Mouse (Mus musculus) hindbrain, embryonic 12.5 days (tissue): ENCODE measurements at regions not wholly inside any gene's neighbourhood (a gene's known extent, or its start where the extent isn't known, plus 50 kb on each side); places are given as distances from the start of the nearest gene placed in this dataset.

Experiments
- ATAC-seq: fragments of 200-750 bp; cut with Nextera tagmentation; 2 replicates; pipeline ENCODE4 v1.8.0; 2017; ENCODE audit warnings: moderate TSS enrichment; ENCODE audit not compliant: low FRiP score
- H3K27ac ChIP-seq: fragments of 300-500 bp; sonication (generic); 2 replicates; pipeline ENCODE4 v1.5.1; 2016; ENCODE audit warnings: mild to moderate bottlenecking
- H3K27me3 ChIP-seq: fragments of 300-500 bp; sonication (generic); 2 replicates; pipeline ENCODE4 v1.6.1; 2016; ENCODE audit warnings: mild to moderate bottlenecking
- H3K36me3 ChIP-seq: fragments of 300-500 bp; sonication (generic); 2 replicates; pipeline ENCODE4 v1.6.1; 2016; ENCODE audit warnings: mild to moderate bottlenecking
- H3K4me1 ChIP-seq: fragments of 300-500 bp; sonication (generic); 2 replicates; pipeline ENCODE4 v1.6.1; 2016
- H3K4me2 ChIP-seq: fragments of 300-500 bp; sonication (generic); replicated peaks from 2 replicates; pipeline ENCODE4 v1.6.1; 2016; ENCODE audit warnings: mild to moderate bottlenecking
- H3K4me3 ChIP-seq: fragments of 300-500 bp; sonication (generic); 2 replicates; pipeline ENCODE4 v1.5.1; 2016; ENCODE audit warnings: mild to moderate bottlenecking
- H3K9ac ChIP-seq: fragments of 300-500 bp; sonication (generic); 2 replicates; pipeline ENCODE4 v1.6.1; 2016; ENCODE audit warnings: mild to moderate bottlenecking, moderate library complexity
- H3K9me3 ChIP-seq: fragments of 300-500 bp; sonication (generic); replicated peaks from 2 replicates; pipeline ENCODE4 v1.6.1; 2016; ENCODE audit warnings: mild to moderate bottlenecking
- WGBS: fragments of 180-500 bp; shearing (Covaris S2); methylation state at CpG from one replicate; pipeline ENCODE4 v1.1.7; 2016; 5-methylcytosine and 5-hydroxymethylcytosine counted together

GRCm38 (mm10) chr7:94504748-94505147 is 1425.1 kb downstream of the Fam181b start:
- Histone ChIP-seq H3K9me3 (no peaks in the 10 kb centered on the region), H3K9ac (no peak overlapping the region), H3K4me1 (no peaks in the 10 kb centered on the region), H3K27me3 (no peaks in the 10 kb centered on the region), H3K36me3 (no peaks in the 10 kb centered on the region), H3K4me3 (no peak overlapping the region), H3K4me2 (no peak overlapping the region), H3K27ac (no peak overlapping the region)
- 62% methylated on average over 1 of the region's 1 CpGs for WGBS
- no peak for ATAC-seq

GRCm38 (mm10) chr7:94517002-94517401 is 1437.3 kb downstream of the Fam181b start:
- ATAC-seq: no peak
- Histone ChIP-seq H3K9ac (no peak overlapping the region), H3K9me3 (peaks cover 8% of the 10 kb centered on the region; the same call in 1 of the 2 replicates), H3K4me3 (no peak overlapping the region), H3K27ac (no peak overlapping the region), H3K36me3 (no peaks in the 10 kb centered on the region), H3K4me2 (no peak overlapping the region), H3K4me1 (no peaks in the 10 kb centered on the region), H3K27me3 (no peaks in the 10 kb centered on the region)
- 95% methylated on average over 1 of the region's 1 CpGs for WGBS

- H3K4me1 ChIP-seq: no peaks in the 10 kb centered on the region
- no peak overlapping the region for H3K9ac ChIP-seq
- H3K36me3 ChIP-seq: no peaks in the 10 kb centered on the region
- no peak for ATAC-seq
- no peak overlapping the region for H3K4me3 ChIP-seq
- H3K9me3 ChIP-seq: no peaks in the 10 kb centered on the region
- 64% methylated on average over 1 of the region's 1 CpGs for WGBS
- H3K27ac ChIP-seq: no peak overlapping the region
- no peak overlapping the region for H3K4me2 ChIP-seq
- H3K27me3 ChIP-seq: no peaks in the 10 kb centered on the region
Measured at GRCm38 (mm10) chr7:94532520-94532919, 1452.9 kb downstream of the Fam181b start.

- WGBS: 55% methylated on average over 1 of the region's 1 CpGs
- no peak overlapping the region for H3K4me3 ChIP-seq
Measured at GRCm38 (mm10) chr7:94548332-94548731, 1468.7 kb downstream of the Fam181b start.

GRCm38 (mm10) chr7:94581475-94581874 is 1501.8 kb downstream of the Fam181b start:
- no peaks in the 10 kb centered on the region for H3K36me3 ChIP-seq
- H3K4me1 ChIP-seq: no peaks in the 10 kb centered on the region
- no peak overlapping the region for H3K9ac ChIP-seq
- H3K9me3 ChIP-seq: no peaks in the 10 kb centered on the region
- H3K4me3 ChIP-seq: no peak overlapping the region
- no peaks in the 10 kb centered on the region for H3K27me3 ChIP-seq
- 45% methylated on average over 3 of the region's 3 CpGs for WGBS
- no peak overlapping the region for H3K27ac ChIP-seq
- no peak for ATAC-seq
- no peak overlapping the region for H3K4me2 ChIP-seq

More at GRCm38 (mm10) chr7:94548332-94548731, 1468.7 kb downstream of the Fam181b start:
- Histone ChIP-seq H3K27me3 (no peaks in the 10 kb centered on the region), H3K4me2 (no peak overlapping the region), H3K9ac (no peak overlapping the region), H3K9me3 (no peaks in the 10 kb centered on the region), H3K4me1 (no peaks in the 10 kb centered on the region), H3K27ac (no peak overlapping the region), H3K36me3 (no peaks in the 10 kb centered on the region)
- ATAC-seq: no peak

GRCm38 (mm10) chr7:94587791-94588190 is 1508.1 kb downstream of the Fam181b start:
- no peaks in the 10 kb centered on the region for H3K27me3 ChIP-seq
- no peak overlapping the region for H3K4me2 ChIP-seq
- no peak overlapping the region for H3K9ac ChIP-seq
- ATAC-seq: no peak
- H3K9me3 ChIP-seq: no peaks in the 10 kb centered on the region
- H3K27ac ChIP-seq: no peak overlapping the region
- no peak overlapping the region for H3K4me3 ChIP-seq
- no peaks in the 10 kb centered on the region for H3K4me1 ChIP-seq
- no peaks in the 10 kb centered on the region for H3K36me3 ChIP-seq

GRCm38 (mm10) chr7:94594643-94595042 is 1515.0 kb downstream of the Fam181b start:
- no peak overlapping the region for H3K4me3 ChIP-seq
- H3K36me3 ChIP-seq: no peaks in the 10 kb centered on the region
- H3K27me3 ChIP-seq: no peaks in the 10 kb centered on the region
- no peaks in the 10 kb centered on the region for H3K9me3 ChIP-seq
- H3K27ac ChIP-seq: no peak overlapping the region
- H3K9ac ChIP-seq: no peak overlapping the region
- 58% methylated on average over 1 of the region's 1 CpGs for WGBS
- no peak overlapping the region for H3K4me2 ChIP-seq
- H3K4me1 ChIP-seq: no peaks in the 10 kb centered on the region
- ATAC-seq: no peak

- ATAC-seq: no peak
Measured at GRCm38 (mm10) chr7:94618965-94619364, 1539.3 kb downstream of the Fam181b start.

GRCm38 (mm10) chr7:94624546-94624945 is 1544.9 kb downstream of the Fam181b start:
- ATAC-seq: no peak
- 65% methylated on average over 1 of the region's 1 CpGs for WGBS
- no peaks in the 10 kb centered on the region for H3K27me3 ChIP-seq
- no peak overlapping the region for H3K4me2 ChIP-seq
- H3K27ac ChIP-seq: no peak overlapping the region
- no peaks in the 10 kb centered on the region for H3K4me1 ChIP-seq
- no peak overlapping the region for H3K4me3 ChIP-seq
- H3K36me3 ChIP-seq: no peaks in the 10 kb centered on the region
- H3K9me3 ChIP-seq: no peaks in the 10 kb centered on the region
- no peak overlapping the region for H3K9ac ChIP-seq

More at GRCm38 (mm10) chr7:94618965-94619364, 1539.3 kb downstream of the Fam181b start:
- Histone ChIP-seq H3K27me3 (no peaks in the 10 kb centered on the region), H3K4me1 (no peaks in the 10 kb centered on the region), H3K27ac (no peak overlapping the region), H3K4me3 (no peak overlapping the region), H3K36me3 (no peaks in the 10 kb centered on the region), H3K9ac (no peak overlapping the region), H3K9me3 (no peaks in the 10 kb centered on the region), H3K4me2 (no peak overlapping the region)
- WGBS: 50% methylated on average over 5 of the region's 5 CpGs

- H3K27ac ChIP-seq: no peak overlapping the region
- H3K4me3 ChIP-seq: no peak overlapping the region
- no peaks in the 10 kb centered on the region for H3K27me3 ChIP-seq
- H3K4me2 ChIP-seq: no peak overlapping the region
- no peaks in the 10 kb centered on the region for H3K4me1 ChIP-seq
- no peak overlapping the region for H3K9ac ChIP-seq
- ATAC-seq: no peak
- H3K36me3 ChIP-seq: no peaks in the 10 kb centered on the region
- 89% methylated on average over 3 of the region's 3 CpGs for WGBS
- H3K9me3 ChIP-seq: no peaks in the 10 kb centered on the region
Measured at GRCm38 (mm10) chr7:94637367-94638023, 1533.6 kb upstream of the Tenm4 start.

- Histone ChIP-seq H3K27ac (no peak overlapping the region), H3K9ac (no peak overlapping the region), H3K9me3 (no peaks in the 10 kb centered on the region), H3K4me2 (no peak overlapping the region), H3K4me1 (no peaks in the 10 kb centered on the region), H3K36me3 (no peaks in the 10 kb centered on the region), H3K4me3 (no peak overlapping the region), H3K27me3 (no peaks in the 10 kb centered on the region)
- 55% methylated on average over 7 of the region's 7 CpGs for WGBS
- no peak for ATAC-seq
Measured at GRCm38 (mm10) chr7:94644560-94645285, 1526.3 kb upstream of the Tenm4 start.

GRCm38 (mm10) chr7:94645337-94645736 is 1525.7 kb upstream of the Tenm4 start:
- H3K9me3 ChIP-seq: no peaks in the 10 kb centered on the region
- WGBS: 65% methylated on average over 4 of the region's 4 CpGs
- no peak overlapping the region for H3K4me2 ChIP-seq
- no peaks in the 10 kb centered on the region for H3K36me3 ChIP-seq
- no peak overlapping the region for H3K4me3 ChIP-seq
- H3K4me1 ChIP-seq: no peaks in the 10 kb centered on the region
- H3K27me3 ChIP-seq: no peaks in the 10 kb centered on the region
- H3K9ac ChIP-seq: no peak overlapping the region
- H3K27ac ChIP-seq: no peak overlapping the region
- no peak for ATAC-seq

- Histone ChIP-seq H3K9me3 (no peaks in the 10 kb centered on the region), H3K9ac (no peak overlapping the region), H3K27ac (no peak overlapping the region), H3K4me3 (no peak overlapping the region), H3K27me3 (no peaks in the 10 kb centered on the region), H3K36me3 (no peaks in the 10 kb centered on the region), H3K4me1 (no peaks in the 10 kb centered on the region), H3K4me2 (no peak overlapping the region)
- 66% methylated on average over 1 of the region's 1 CpGs for WGBS
- no peak for ATAC-seq
Measured at GRCm38 (mm10) chr7:94650462-94650861, 1520.6 kb upstream of the Tenm4 start.
